Mouse (Mus musculus): ENCODE measurements at regions not wholly inside any gene's neighbourhood (a gene's known extent, or its start where the extent isn't known, plus 50 kb on each side); places are given as distances from the start of the nearest gene placed in this dataset.

DNA sequence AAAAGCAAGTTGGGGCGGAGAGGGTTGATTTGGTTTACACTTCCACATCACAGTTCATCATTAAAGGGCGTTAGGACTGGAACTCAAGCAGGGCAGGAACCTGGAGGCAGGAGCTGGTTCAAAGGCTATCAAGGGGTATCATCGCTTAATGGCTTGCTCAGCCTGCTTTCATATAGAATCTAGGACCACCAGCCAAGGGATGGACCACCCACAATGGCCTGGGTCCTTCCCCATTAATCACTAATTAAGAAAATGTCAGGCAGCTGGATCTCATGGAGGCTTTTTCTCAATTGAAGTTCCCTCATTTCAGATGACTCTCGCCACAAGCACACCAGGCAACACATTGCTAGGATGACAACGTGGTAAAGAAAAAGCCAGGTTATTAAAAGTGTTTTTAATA lies 150.4 kb downstream of the Dad1 start:
- in situ Hi-C loops (cut with MboI, MseI): no loop called here

DNA sequence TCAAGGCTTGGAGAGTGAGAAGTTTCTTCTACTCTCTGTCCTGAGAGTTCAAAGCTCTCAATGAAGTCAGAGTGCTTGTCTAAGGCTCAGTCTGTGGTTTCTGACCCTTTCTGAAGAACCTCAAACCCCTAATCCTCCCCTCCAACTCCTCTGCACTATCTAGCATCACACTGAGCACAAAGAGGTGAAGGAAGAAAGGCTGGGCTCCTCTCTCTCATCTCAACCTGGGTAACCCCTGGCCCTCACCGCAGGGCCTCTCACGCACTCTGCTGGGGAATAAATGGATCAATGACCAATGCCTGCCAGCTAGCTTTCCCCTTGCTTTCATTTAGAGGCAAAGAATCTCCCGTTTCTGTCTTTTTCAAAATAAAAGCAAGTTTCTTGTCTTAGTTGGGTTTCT lies 150.8 kb downstream of the Dad1 start:
- in situ Hi-C loops (cut with MboI, MseI): no loop called here

DNA sequence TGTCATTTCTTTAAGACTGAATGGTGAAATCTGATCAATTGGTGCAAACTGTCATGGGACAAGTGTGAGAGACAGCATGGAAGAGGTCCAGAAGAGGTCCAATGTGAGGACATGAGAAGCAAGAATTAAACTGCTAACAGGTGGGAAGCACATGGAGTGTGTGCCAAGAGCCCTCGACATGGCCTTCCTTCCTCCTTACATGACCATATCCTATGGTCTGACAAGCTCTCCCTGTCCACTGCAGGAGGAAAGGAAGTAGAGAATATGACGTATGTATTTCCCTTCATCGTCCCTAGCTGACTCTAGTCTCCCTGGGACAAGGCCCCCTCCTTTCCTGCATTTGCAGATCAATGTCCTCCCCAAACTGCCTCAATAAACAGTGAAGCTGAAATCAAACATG lies 152.1 kb downstream of the Dad1 start:
- in situ Hi-C loops (cut with MboI, MseI): no loop called here

DNA sequence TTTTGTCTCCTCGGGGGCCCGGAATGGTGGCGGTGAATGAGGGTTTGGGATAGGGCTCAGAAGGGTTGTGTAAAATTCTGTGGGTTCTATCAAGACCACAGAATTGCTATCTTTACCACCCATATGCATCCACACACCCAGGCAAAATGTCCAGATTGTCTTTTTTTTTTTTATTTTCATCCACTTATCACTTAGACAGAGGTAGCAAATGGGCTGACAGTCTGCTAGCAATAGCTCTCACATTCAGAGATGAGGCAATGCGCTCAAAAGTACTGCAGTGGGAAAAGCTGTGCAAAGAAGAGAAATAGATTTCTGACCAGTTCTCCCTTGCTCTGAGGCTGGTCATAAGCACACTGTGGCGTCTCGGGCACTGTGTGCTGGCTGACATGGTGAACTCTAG lies 154.5 kb downstream of the Dad1 start:
- in situ Hi-C loops (cut with MboI, MseI): no loop called here

DNA sequence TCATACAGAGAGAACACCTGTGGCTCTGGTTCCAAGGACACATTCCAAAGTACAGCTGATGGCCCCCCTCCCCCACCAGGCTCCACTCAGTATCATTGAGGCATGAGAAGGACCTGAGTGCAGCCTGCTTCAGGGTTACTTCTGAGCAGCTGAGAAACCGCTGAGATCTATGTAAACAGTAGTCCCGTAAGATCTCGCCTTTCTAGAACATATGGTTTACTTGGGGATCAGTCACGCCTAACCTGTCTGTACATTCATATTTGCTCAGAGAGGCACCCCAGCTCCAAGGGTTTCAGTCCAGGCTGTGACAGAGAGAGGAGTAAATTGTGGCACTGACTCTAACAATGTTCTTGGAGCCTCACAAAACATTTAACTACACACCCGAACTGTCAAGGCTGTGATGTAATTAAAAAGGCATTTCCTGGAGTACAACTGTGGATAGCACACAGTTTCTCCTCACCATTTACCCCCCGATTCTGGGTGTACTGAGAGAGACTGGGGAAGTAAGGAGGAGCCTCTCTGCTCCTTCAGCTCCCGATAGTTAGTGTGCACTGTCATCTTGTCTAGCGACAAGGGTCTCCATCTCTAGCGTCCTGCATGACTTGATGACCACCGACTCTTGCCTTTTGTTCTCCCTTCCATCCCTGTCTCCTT lies 155.7 kb downstream of the Dad1 start:
- in situ Hi-C loops (cut with MboI, MseI): no loop called here

DNA sequence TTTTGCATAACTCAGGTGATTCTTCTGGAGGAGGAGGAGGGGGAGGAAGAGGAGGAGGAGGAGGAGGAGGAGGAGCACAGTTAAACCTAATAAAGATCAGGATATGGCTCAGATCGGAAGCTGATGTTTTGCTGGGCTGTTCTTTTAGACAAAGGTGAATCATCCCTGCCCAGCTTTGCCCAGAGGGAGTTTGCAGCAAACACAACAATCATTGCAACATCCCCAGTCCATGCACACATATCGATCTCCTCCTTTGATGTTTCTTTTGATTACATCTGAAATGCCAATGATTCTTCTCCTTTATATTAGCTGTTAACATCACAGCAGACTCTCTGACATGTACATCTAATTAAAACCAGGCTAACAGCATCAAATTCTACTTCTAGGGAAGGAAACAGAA lies 156.9 kb downstream of the Dad1 start:
- in situ Hi-C loops (cut with MboI, MseI): no loop called here

DNA sequence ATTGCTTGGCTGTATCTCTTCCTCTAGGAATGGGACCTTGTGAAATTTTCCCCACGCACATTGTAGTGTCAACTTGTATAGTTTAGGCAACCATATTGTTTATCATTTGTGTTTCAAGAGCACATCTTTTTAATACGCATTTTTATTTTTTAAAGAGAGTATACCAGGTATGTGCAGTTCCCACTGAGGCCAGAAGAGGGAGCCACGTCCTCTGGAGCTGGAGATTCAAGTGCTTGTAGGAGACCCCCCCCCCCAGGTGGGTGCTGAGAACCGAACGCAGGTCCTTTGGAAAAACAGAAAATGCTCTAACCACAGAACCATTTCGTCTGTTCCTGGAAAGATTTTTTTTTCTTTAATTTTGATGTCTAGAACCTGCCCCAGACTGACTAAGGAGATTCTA lies 161.5 kb downstream of the Dad1 start:
- in situ Hi-C loops (cut with MboI, MseI): no loop called here

DNA sequence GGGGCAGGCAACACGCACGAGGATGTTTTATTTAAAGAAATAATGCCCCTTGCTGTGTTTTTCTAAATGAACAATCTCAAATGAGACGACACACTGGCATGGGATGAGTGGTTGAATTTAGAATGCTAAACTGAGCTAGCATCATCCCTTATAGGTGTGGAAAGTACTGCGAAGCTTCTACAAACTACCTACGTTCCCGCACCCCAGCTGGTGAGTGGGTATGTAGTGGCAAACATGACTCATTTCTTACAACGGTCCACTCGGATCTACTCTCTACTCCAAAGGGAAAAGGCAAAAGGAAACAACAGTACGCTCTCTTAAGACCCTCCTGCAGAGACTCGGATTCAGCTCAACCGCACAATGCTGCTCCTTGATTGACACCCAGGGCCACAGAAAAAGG lies 167.2 kb downstream of the Dad1 start:
- in situ Hi-C loops (cut with MboI, MseI): no loop called here

DNA sequence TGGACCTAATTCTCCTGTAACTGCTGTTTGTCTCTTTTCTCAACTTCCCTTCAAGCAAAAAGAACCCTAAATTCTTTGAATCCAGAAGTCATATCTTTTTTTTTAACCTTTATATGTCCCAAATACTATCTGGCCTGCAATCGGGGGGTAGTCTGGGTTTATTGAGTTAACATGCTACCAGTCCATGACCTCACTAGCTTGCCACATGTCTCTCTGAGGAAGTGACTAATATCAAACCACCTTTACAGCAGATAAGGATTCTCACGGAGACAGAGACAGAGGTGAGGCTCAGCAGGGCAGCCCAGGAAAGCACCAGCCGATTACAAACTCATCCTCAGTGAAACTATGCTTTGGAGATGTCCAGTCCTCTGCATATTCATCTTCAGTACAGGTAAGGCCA lies 179.2 kb downstream of the Dad1 start:
- in situ Hi-C loops (cut with MboI, MseI): no loop called here

DNA sequence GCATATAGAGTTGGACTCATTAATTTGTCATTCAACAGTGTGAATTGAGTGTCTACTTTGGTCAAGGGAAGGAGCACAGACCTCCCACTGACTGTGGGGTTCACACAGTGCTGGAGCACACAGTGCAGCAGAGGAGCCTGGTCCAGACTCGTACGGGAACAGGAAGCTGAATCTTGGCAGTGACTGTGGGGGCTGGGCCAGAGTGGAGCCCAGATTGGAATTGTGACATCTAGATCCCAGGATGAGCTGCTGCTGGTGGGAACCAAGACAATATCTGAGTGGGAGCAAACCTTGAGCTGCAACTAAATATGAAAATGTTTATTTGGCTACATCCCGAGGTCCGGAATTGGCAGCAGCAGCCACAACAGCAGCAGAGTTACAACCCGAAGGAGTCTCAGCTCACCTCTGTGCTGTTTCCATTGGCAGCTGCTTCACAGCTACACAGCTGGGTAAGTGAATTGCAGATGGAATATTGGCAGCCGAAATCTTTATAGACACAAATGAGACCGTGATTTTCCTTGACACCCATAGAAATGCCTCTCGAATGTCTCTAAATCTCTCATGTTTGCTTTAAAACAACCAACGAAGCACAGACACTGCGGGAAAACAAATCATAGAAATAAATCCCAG lies 181.5 kb downstream of the Dad1 start:
- in situ Hi-C loops (cut with MboI, MseI): no loop called here

DNA sequence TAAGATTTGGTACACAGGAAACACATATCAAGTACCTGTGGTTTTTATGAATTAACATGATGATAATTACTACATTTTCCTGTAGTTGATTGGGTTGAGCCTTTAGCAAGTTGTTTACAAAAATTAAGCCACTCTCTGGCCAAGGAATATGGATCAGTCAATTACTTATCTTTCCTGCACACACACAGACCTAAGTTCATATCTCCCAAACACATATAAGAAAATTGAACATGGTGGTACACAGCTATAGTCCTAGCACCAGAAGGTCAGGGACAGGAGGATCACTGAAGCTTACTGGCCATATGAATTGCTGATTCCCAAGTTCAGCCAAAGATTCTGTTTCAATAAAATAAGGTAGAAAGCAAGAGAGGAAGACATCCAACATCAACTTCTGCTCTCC lies 183.7 kb downstream of the Dad1 start:
- in situ Hi-C loops (cut with MboI, MseI): no loop called here

DNA sequence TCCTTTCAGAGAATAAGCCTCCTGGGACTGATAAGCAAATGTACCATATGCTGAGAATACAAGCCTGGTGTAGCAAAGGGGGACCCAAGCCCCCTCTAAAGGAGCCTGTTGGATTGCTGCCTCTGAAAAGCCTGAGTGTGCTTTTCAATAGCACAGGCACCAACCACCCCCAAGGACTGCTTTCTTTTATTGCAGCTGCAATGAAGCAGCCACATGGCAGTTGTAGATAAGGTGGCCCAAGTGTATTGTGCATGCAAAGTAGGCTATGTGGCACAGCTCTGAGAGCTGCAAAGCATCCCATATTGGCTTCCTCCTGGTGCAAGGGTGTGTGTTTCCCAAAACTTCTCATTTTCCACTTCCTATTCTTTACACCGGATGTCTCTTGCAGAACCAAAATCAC lies 185.2 kb downstream of the Dad1 start:
- in situ Hi-C loops (cut with MboI, MseI): loop anchor here (10.0 kb wide), 1 partner anchor 86 kb away; no protein-coding TSS in a partner anchor

DNA sequence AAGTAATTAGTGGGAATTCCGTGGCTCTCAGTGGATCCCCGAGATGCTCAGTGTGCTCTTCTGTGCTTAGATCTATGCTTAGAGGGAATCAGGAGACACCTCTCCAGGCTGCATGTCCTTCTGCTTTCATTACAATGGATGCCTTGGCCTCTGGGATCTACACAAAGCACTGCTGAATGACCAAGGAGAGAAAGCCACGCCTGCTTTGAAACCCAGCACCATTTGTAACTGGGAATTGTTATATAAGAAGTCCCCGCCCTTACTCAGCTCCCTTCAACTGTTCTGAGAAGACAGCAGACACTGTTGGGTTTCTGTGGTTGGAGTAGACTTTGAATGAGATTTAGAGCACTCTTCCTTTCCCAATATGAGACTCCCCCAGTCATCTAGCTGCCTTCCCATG lies 188.4 kb downstream of the Dad1 start:
- in situ Hi-C loops (cut with MboI, MseI): loop anchor here (10.0 kb wide), 1 partner anchor 89 kb away; no protein-coding TSS in a partner anchor

DNA sequence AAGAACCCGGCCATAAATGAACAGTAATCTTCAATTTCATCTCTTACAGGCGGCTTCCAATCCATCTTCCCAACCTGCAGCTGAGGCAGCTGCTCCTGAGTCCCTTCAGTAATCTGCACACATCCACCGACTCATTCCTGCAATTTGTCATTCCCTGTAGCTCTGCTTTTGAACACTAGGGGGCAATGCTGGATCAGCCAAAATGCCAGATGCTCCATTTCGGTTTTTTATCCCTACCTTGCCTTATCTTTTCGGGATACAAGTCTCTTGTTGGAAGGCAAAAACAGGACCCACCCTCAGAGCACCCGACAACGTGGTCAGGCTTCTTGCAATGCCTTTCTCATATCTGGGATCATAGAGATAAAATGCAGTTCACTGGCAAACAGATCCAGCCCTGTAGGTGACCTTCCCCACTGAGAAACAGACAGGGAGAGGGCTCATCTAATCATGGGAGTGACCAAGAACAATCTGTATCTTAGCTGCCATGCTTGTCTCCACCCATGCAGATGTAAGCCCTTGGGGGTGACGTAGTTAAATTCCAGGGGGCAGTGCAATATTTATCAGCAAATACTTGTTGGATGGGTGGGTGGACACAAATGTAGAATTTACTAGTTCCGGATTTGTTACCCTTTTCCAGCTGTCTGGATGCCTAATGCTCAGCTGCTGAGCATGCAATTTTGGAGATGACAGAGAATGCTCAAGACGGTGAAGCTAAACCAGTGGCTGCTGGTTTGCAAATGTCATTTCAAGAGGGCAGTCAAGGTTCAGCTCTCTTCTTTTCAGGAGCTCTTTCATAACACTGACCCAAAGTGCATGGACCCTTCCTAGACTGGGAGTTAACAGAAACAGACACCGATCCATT lies 189.1 kb downstream of the Dad1 start:
- in situ Hi-C loops (cut with MboI, MseI): loop anchor here (10.0 kb wide), 1 partner anchor 90 kb away; no protein-coding TSS in a partner anchor

DNA sequence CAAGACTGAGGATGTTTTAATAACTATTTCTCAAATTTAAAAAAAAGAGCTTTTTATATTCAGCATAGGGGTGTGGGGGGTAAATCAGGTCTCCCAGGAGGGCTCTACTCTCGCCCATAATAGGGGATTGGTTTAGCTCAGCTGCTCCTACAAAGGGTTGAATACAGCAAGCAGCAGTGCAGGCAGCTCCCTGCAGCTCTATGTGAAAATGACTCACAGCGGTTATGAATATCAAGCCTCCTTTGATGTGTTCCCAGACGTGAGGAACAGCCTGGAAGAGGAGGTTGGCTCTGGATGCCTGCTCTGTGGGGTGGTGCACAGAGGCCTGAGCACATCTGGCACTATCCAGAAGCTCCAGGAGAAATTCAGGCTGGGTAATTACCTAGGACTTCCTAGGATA lies 192.3 kb downstream of the Dad1 start:
- in situ Hi-C loops (cut with MboI, MseI): loop anchor here (10.0 kb wide), 1 partner anchor 93 kb away; no protein-coding TSS in a partner anchor

DNA sequence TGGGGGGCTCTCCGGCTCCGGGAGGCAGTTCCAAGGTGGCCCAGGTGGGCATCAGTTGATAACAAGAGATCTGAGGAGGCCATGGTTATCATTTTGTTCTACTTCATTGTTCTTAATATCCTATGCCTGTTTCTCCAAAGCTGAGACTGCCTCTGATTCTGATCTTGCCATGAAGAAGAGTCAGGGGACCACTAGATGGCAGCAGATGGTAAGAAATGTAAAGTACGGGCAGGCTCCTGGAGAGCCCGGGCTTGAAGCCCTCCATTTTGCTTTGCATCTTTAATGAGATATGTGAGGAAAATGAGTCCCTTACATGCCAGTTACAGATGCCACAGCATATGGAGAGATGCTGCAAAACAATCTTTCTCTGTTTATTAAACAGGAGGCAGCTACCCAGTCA lies 194.1 kb downstream of the Dad1 start:
- in situ Hi-C loops (cut with MboI, MseI): loop anchor here (10.0 kb wide), 1 partner anchor 95 kb away; no protein-coding TSS in a partner anchor

DNA sequence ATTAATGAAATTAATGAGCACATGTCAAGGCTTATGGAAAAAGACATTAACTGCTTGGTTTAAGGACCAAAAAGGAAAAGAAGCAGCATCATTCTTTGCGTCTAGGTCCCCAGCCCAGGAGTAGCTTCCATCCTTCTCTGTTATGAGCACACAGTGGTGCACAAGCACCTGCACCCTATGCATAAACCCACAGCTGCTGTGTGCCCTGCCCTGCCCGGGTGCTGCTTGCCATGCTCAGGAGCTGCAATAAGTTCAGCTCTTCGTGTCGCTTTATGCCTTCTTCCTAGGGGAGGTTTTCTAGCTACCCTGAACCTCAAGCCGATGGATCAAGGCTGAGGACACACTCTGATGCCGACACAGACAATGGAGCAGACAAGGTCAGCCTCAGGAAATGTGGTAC lies 194.8 kb downstream of the Dad1 start:
- in situ Hi-C loops (cut with MboI, MseI): no loop called here

DNA sequence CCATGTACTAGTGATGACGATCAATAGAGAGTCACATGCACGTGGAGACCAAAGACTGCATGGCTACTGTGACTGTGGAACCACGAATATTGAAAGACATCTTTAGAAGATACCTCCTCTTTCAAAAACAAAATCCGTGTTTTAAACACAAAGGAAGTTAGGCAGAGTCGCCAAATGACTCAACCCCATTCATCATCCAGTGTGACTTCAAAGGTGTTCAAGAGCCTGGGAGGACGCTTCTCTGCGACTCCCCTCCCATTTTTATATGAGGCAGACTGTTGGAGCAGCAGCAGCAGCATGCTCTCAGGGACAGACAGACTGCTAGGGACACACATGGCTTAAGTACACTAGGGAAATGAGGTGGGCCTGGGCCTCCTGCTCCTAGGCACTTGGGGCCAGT lies 197.2 kb downstream of the Dad1 start:
- in situ Hi-C loops (cut with MboI, MseI): no loop called here

DNA sequence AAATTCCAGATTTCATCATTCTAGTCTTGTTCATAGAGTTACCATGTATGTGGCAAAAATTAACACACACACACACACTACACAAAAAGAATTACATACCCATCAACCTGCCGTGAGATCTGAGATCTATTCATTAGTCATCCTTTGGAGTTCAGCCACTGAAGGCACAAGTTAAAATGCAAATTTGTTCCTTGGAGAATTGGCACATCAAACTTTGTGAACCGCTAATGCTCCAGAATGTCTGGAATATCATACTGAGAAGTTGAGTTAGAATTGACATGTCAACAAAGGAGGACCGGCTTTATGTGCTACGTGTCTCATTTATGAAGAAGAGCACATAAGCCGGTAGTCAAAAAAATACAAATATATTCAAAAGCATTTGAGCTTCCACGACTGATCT lies 198.5 kb downstream of the Dad1 start:
- in situ Hi-C loops (cut with MboI, MseI): no loop called here

DNA sequence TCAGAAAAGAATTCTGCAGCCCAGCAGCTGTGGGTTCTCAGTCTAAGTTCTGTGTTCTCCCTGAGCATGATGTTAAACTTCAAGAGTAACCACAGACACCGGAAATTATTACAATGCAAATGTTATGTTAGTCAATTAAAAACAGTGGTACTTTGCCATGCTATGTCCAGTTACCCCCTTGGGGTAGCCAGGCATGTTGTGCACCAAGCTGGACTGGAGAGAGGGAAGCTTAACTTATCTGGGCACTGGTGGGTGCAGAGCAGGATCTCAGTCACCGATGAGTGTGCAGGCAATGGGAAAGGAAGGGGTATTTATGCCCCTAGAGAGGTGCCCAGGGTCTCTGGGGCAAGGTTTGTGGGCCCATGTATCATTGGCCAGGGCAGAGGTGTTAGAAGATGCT lies 211.6 kb downstream of the Dad1 start:
- in situ Hi-C loops (cut with MboI, MseI): no loop called here

DNA sequence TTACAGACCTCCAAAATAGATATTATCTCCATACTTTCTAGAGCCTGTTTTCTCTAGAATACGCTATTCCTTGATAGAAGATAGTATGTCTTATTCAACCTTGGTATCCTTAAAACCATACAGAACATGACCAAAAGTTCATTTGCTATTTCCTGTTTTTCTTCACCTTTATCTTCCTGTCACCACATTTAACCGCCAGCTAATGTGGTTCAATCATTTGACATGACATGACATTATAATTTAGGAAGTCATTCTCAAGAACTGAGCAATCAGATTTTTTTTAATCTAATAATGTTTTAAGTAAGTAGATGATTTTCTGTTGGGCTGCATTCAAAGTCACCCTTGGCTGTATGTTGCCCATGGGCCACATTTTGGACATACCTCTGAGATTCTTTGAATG lies 213.3 kb downstream of the Dad1 start:
- in situ Hi-C loops (cut with MboI, MseI): no loop called here

DNA sequence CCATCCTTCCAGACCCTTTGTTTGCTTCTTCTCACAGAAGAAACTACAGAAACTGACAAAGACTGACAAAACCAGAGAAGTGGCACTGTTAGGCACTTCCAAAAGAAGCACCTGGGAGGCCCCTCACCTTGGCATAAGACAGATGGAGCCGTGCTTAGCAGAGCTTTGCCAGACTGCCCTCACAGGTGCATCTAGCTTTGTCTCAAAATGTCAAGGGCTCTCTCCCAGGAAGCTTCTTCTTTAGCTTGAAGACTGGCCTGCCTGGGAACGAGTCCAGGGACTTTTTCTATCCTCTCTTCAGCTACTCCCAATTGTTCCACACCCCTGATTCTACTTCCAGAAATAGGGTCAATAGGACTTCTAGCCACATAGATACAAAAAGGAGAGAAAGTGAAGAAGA lies 219.4 kb downstream of the Dad1 start:
- in situ Hi-C loops (cut with MboI, MseI): no loop called here

DNA sequence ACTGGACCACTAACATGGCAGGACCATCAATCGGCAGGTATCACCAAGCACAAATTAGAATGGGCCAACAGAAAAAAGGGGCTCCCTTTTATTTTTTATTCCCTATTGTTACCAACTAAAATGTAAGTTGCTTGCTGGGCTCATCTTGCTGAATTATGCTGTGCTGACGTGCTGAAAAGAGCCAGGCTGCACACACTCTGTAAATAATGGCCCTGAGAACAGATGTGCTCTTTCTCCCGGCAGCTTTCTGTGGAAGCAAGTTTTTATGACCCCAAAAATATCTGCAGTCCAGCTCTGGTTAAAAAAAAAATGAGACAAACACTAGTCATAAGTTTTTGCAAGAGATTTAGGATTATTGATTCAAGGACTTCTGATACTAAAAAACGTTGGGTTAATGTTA lies 230.4 kb downstream of the Dad1 start:
- in situ Hi-C loops (cut with MboI, MseI): no loop called here
